In genomic region chr7:127011717-127012116, GRCm38 (mm10) we compare ENCODE assay signal across 21 mouse cellular contexts. TPM values are rescaled to one million over a fixed set of nuclear protein-coding genes. Genes with fewer than 3 reads are reported as not detected.
DNase-seq lines count a peak whose midpoint lies in the region; ATAC-seq lines count a peak whose summit lies in the region.
"Had no signal": no experiment of that assay in that cellular context is flagged by ENCODE, and none has a peak within 500 bp of the region (broad histone marks: within the 10 kb centered on the region; RNA-seq: fewer than 3 reads in every experiment).

No protein-coding gene starts in this region.

- no peak overlapping the region for H3K4me3 ChIP-seq in liver, embryonic 12.5 days
- H3K4me3 ChIP-seq in liver, embryonic 11.5 days (ENCODE audit: low read depth, low read length), result no peak overlapping the region
- H3K4me3 ChIP-seq in liver, embryonic 15.5 days (replicated peaks), result no peak overlapping the region
- H3K4me3 ChIP-seq: embryonic facial prominence, embryonic 15.5 days; forebrain, embryonic 10.5 days; heart, embryonic 10.5 days; hindbrain, embryonic 13.5 days; limb, embryonic 12.5 days; lung, embryonic 15.5 days had no signal

- peaks cover 35% of the 10 kb centered on the region for H3K36me3 ChIP-seq in liver, embryonic 12.5 days
- peaks cover 13% of the 10 kb centered on the region for H3K36me3 ChIP-seq in liver, embryonic 11.5 days (ENCODE audit: control insufficient read depth, insufficient read depth, low read length)
- peaks cover 16% of the 10 kb centered on the region for H3K36me3 ChIP-seq in liver, embryonic 15.5 days (replicated peaks)

- ATAC-seq in liver, embryonic 12.5 days, result no peak
- ATAC-seq in liver, embryonic 11.5 days (replicated peaks; ENCODE audit: low FRiP score), result no peak
- ATAC-seq in liver, embryonic 15.5 days (ENCODE audit: insufficient read depth), result no peak
- ATAC-seq: midbrain, embryonic 16.5 days had no signal

- no peaks in the 10 kb centered on the region for H3K27me3 ChIP-seq in liver, embryonic 12.5 days (replicated peaks)
- no peaks in the 10 kb centered on the region for H3K27me3 ChIP-seq in liver, embryonic 11.5 days (replicated peaks; ENCODE audit: control insufficient read depth, insufficient read depth, low read length)
- H3K27me3 ChIP-seq in liver, embryonic 15.5 days, result no peaks in the 10 kb centered on the region
- H3K27me3 ChIP-seq: embryonic facial prominence, embryonic 15.5 days; hindbrain, embryonic 13.5 days; limb, embryonic 12.5 days; lung, embryonic 15.5 days had no signal

- WGBS in liver, embryonic 12.5 days (ENCODE audit: insufficient replicate concordance), result 80% methylated on average over 2 of the region's 2 CpGs
- 74% methylated on average over 2 of the region's 2 CpGs for WGBS in liver, embryonic 11.5 days
- 65% methylated on average over 2 of the region's 2 CpGs for whole genome bisulfite sequencing in liver, embryonic 15.5 days (ENCODE audit: insufficient replicate concordance)

- peak; percentile 64 for DNase-seq in cerebellum, adult 9-10 months
- DNase-seq in cerebellum, postnatal 4 days (ENCODE audit: low spot score in 2 of 2), result no peak
- DNase-seq in liver, embryonic 11.5 days (ENCODE audit: low spot score), result no peak
- DNase-seq in ES-CJ7 (ENCODE audit: low read depth, low spot score), result peak; percentile 47
- DNase-seq in urinary bladder, postnatal 4 days (ENCODE audit: low spot score in 2 of 2), result no peak
- DNase-seq: embryo, embryonic 11 days; gastrocnemius, postnatal 25 days; heart, postnatal 10 days; kidney, adult 11 months; kidney, postnatal 14 days; right cerebral cortex, postnatal 14 days had no signal

- peak overlapping the region; percentile 23; the same call in 1 of the 2 replicates for H3K27ac ChIP-seq in liver, embryonic 12.5 days
- H3K27ac ChIP-seq in liver, embryonic 11.5 days (ENCODE audit: low read depth, low read length), result no peak overlapping the region
- H3K27ac ChIP-seq in liver, embryonic 15.5 days (replicated peaks), result peak overlapping the region; percentile 34; the same call in 1 of the 2 replicates
- H3K27ac ChIP-seq: embryonic facial prominence, embryonic 15.5 days; forebrain, embryonic 10.5 days; heart, embryonic 10.5 days; hindbrain, embryonic 13.5 days; limb, embryonic 12.5 days; lung, embryonic 15.5 days; stomach, postnatal 0 days had no signal

- H3K9ac ChIP-seq in liver, embryonic 12.5 days, result no peak overlapping the region
- no peak overlapping the region for H3K9ac ChIP-seq in liver, embryonic 11.5 days (ENCODE audit: low read depth, low read length)
- H3K9ac ChIP-seq in liver, embryonic 15.5 days, result no peak overlapping the region
- H3K9ac ChIP-seq: embryonic facial prominence, embryonic 15.5 days; hindbrain, embryonic 13.5 days; limb, embryonic 12.5 days; lung, embryonic 15.5 days had no signal

- H3K4me2 ChIP-seq in liver, embryonic 12.5 days, result no peak overlapping the region
- no peak overlapping the region for H3K4me2 ChIP-seq in liver, embryonic 11.5 days
- no peak overlapping the region for H3K4me2 ChIP-seq in liver, embryonic 15.5 days
- H3K4me2 ChIP-seq: embryonic facial prominence, embryonic 15.5 days; hindbrain, embryonic 13.5 days; limb, embryonic 12.5 days; lung, embryonic 15.5 days had no signal

- peaks cover 78% of the 10 kb centered on the region for H3K4me1 ChIP-seq in liver, embryonic 12.5 days
- peaks cover 38% of the 10 kb centered on the region for H3K4me1 ChIP-seq in liver, embryonic 11.5 days (replicated peaks; ENCODE audit: control insufficient read depth, insufficient read depth, low read length)
- H3K4me1 ChIP-seq in liver, embryonic 15.5 days (replicated peaks), result peaks cover 76% of the 10 kb centered on the region

- H3K9me3 ChIP-seq in liver, embryonic 12.5 days (replicated peaks), result no peaks in the 10 kb centered on the region
- no peaks in the 10 kb centered on the region for H3K9me3 ChIP-seq in liver, embryonic 11.5 days (ENCODE audit: control insufficient read depth, low read length)
- H3K9me3 ChIP-seq in liver, embryonic 15.5 days (replicated peaks), result no peaks in the 10 kb centered on the region
- H3K9me3 ChIP-seq: embryonic facial prominence, embryonic 15.5 days; forebrain, embryonic 10.5 days; heart, embryonic 10.5 days; hindbrain, embryonic 13.5 days; limb, embryonic 12.5 days; lung, embryonic 15.5 days had no signal

RNA-seq across cellular contexts. Expression of gene Mvp, which starts 2.7 kb away (rescaled TPM):
- polyA plus RNA-seq in liver, embryonic 12.5 days (2016; fragmentation: Nextera tagmentation; extraction: Ambion mirVana), result 8.3 and 8.9 TPM in 2 replicates
- 8.3 and 9.4 TPM in 2 replicates for polyA plus RNA-seq in liver, embryonic 11.5 days (2014; fragmentation: Nextera tagmentation; extraction: Ambion mirVana)
- 9.2 TPM in 2 replicates for polyA plus RNA-seq in liver, embryonic 15.5 days (2015; fragmentation: Nextera tagmentation; extraction: Ambion mirVana)

RNA-seq across cellular contexts. Expression of gene Pagr1b, which starts 4.6 kb away (rescaled TPM):
- polyA plus RNA-seq in liver, embryonic 12.5 days (2016; fragmentation: Nextera tagmentation; extraction: Ambion mirVana), result 0.57 TPM in 1 of 2 replicates, not detected in the other
- polyA plus RNA-seq in liver, embryonic 11.5 days (2014; fragmentation: Nextera tagmentation; extraction: Ambion mirVana), result 0.41 TPM in 1 of 2 replicates, not detected in the other
- polyA plus RNA-seq in liver, embryonic 15.5 days (2015; fragmentation: Nextera tagmentation; extraction: Ambion mirVana), result not detected in 2 replicates
- polyA plus RNA-seq: forebrain, embryonic 10.5 days; heart, embryonic 10.5 days; lung, embryonic 15.5 days; stomach, postnatal 0 days had no signal

RNA-seq across cellular contexts. Expression of gene Pagr1a, which starts 5.4 kb away (rescaled TPM):
- polyA plus RNA-seq in liver, embryonic 12.5 days (2016; fragmentation: Nextera tagmentation; extraction: Ambion mirVana), result 60.5 and 65.1 TPM in 2 replicates
- 45.6 and 75.0 TPM in 2 replicates for polyA plus RNA-seq in liver, embryonic 11.5 days (2014; fragmentation: Nextera tagmentation; extraction: Ambion mirVana)
- polyA plus RNA-seq in liver, embryonic 15.5 days (2015; fragmentation: Nextera tagmentation; extraction: Ambion mirVana), result 32.8 and 39.1 TPM in 2 replicates

RNA-seq across cellular contexts. Expression of gene Gm42742, which starts 9.2 kb away (rescaled TPM):
- polyA plus RNA-seq in liver, embryonic 12.5 days (2016; fragmentation: Nextera tagmentation; extraction: Ambion mirVana), result 4.1 and 8.9 TPM in 2 replicates
- 19.8 and 52.9 TPM in 2 replicates for polyA plus RNA-seq in liver, embryonic 11.5 days (2014; fragmentation: Nextera tagmentation; extraction: Ambion mirVana)
- 3.6 and 4.0 TPM in 2 replicates for polyA plus RNA-seq in liver, embryonic 15.5 days (2015; fragmentation: Nextera tagmentation; extraction: Ambion mirVana)

RNA-seq across cellular contexts. Expression of gene Prrt2, which starts 9.3 kb away (rescaled TPM):
- polyA plus RNA-seq in liver, embryonic 12.5 days (2016; fragmentation: Nextera tagmentation; extraction: Ambion mirVana), result 0.88 and 2.1 TPM in 2 replicates
- polyA plus RNA-seq in liver, embryonic 11.5 days (2014; fragmentation: Nextera tagmentation; extraction: Ambion mirVana), result 4.5 and 5.4 TPM in 2 replicates
- polyA plus RNA-seq in liver, embryonic 15.5 days (2015; fragmentation: Nextera tagmentation; extraction: Ambion mirVana), result 0.13 and 0.56 TPM in 2 replicates

Comparison
In these comparisons a context has a peak if more than half of its experiments do, and no peak if none do; other contexts are left out.
1. DNase-seq: peak in cerebellum, adult 9-10 months (single experiment) and ES-CJ7 (single experiment); none in cerebellum, postnatal 4 days (0 of 2), liver, embryonic 11.5 days (single experiment) and urinary bladder, postnatal 4 days (0 of 2).